Mouse (Mus musculus) adrenal gland, adult 2 months (tissue): ENCODE measurements around the gene Ak5. TPM values are rescaled to one million over a fixed set of nuclear protein-coding genes. Genes with fewer than 3 reads are reported as not detected.

Experiments
- DNase-seq: peaks from one replicate; pipeline ENCODE4 v3.0.0; 2021
- polyA plus RNA-seq: library from polyadenylated mRNA; depleted of rRNA; stranded (reverse); fragments of >200 nt; gene quantifications from 2 replicates; pipeline ENCODE4 v1.2.3, GENCODE M21; 2012
- total RNA-seq, 2 experiments: library from RNA; stranded (reverse); gene quantifications; 2 replicates each; pipeline ENCODE4 v1.2.3; 2021

Ak5 gene
- total and polyA plus RNA-seq, 3 experiments = 0.72 to 4.8 (median 3.2) TPM

DNA sequence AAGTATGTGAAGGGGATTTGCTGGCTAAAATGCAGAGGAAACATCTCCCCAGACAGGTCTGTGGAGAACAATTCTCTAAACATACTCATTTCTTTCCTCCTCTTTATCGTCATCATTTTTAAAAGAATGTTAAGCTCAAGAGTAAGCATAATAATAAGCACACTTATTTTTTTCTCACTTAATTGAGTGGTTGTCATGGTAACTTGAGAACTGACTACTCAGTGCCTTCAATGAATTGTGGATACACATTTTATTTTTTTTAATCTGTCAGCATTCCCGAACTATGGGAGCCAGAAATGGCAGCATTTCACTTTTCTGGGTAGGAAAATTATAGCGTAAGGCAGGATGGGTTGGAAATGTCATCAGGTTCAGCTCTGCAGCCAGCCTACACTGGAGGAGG is 151.6 kb downstream of the Ak5 start:
- no peak for DNase-seq

DNA sequence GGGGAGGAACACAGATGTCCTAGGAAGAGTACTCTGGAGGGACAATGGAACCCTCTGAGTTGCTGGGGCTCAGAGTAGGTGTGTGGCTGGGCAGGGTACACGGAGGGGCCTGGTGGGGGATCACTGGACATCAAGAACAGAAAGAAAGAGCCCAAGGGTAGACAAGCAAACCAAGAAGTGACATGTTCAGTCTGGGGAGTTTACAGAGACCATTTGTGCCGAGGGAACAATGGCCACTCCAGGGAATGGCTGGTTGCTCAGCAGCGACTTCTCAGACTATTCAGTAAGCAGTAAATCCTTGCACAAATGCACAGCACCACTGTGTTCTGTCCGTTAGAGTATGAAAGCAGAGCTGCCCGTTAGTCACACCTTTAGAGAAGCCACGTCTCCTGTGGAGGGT is 152.2 kb downstream of the Ak5 start:
- no peak for DNase-seq

DNA sequence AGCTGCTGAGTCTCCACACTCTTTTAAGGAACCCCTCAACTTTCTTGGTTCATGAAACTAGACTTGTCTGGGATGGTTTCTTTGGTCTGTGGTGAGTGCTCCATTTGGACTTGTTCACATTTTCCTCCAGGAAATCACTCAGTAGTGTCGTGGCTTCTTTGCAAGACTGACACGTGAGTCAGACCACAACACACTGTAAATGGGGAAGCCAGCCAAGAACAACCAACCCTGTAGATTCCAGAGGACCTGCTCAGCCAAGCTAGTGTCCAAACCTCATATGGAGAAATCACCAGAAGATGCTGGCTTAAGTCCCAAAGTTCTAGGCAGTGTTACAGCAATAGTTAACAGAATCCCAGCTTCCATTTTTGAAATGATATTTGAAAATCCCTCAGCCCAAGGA is 155.6 kb downstream of the Ak5 start:
- DNase-seq = peak; percentile 71

DNA sequence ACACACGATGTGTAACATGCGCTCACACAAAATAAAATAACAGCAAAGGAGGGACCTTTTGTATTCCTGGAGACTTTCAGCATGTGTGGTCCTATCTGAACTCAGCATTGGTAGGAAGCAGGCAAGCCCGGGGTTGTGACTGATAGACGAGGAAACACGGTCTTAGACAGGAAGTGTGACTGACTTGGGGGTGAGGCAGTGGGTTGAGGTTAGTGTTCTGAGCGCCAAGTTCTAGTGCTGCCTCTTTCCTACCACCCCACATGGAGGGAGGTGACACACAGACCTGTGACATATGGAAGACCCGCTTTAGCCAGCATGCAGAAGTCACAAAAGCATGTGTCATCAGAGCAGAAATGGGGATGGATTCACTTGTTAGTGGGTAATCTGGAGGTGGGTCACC is 158.9 kb downstream of the Ak5 start:
- no peak for DNase-seq

DNA sequence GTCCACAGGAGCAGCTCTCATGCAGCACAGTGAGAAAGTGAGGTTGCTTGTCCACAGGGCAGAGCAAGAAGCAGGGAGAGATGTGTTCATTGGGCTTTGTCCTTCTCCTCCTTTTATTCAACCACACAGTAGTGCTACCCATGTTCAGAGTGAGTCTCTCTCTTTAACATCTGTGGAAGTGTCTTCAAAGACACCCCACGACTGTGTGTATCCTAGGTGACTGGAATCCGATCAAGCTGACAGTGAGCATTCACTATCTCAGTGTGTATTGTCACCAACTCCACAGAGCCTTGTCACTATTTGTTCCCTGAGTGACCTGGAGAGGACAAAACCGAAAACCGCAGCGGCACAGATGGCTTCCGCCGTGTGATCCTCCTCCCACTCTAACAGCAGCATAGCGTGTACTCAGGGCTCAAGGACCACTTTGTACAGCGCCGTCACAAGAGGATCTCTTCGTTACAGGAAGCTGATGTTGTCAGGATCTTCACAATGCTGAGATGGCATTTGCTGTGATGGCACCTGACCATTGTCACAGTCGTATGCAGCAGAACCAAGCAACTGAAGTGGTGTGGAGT is 159.7 kb downstream of the Ak5 start:
- DNase-seq = no peak

DNA sequence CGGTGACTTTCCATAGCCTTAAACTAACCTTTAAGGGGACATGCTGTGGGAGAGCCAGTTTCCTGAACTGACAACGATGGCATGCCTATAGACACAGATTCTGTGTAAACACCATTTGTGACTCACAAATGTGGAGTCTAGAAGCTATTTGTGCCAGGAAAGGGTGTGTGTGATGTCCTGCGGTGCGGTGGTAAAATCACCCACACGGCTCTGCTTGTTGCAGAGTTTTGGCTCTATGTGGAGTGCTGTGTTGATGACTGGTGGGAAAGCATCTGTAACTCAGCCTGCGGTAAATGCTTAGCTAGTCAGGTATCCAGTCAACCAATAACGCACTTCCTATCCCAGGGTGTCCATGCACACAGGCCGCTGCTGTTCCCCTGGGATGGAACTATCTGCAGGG is 160.3 kb downstream of the Ak5 start:
- DNase-seq = no peak

DNA sequence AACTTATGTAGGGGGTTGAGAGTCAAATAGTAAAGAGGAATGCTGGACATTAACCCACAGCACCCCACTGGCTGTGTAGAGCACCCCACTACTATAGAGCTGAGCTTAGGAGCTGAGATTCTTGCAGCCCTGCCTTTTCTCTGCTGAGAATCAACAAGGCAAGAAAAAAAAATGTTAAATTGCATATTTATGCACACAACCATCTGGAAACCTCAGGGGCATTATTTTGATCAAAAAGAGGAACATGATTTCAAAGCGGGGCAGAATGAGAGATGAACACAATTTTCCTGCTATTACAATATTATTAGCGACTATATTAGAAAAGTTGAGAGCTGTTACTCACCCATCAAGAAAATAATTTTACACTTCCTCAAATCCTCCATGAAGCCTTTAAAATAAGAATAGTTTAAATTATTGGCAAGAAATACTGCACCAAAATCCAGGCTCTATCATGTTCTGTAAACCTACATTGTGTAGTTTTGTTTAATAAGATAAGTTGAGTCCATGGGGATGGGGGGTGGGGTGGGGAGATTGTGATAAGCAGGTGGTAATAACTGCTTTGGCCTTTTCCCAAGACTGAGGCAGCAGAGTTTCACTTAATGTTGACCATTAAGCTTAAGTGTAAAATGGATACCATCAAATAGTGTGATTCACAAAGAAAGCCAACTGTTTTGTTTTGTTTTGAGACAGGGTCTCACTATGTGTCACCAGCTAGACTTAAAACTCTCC is 169.0 kb downstream of the Ak5 start:
- no peak for DNase-seq

DNA sequence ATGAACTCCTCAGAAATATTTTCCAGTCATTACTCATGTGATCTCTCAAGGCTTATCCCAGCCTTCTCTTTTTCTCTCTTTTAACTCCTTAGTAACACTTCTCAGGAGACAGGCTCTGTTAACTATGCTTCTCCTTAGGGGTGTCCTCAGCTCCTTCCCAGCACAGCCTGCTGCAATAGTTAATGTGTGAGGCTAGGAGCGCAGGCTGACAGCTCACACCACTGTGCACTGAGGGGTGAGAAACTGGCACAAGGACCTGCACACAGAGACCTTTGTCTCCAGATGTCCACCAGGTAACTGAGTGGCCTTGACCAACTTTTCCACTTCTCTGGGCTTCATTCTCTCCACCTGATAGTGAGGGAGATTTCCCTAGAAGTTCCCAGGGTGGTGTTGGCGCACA is 170.3 kb downstream of the Ak5 start:
- no peak for DNase-seq

DNA sequence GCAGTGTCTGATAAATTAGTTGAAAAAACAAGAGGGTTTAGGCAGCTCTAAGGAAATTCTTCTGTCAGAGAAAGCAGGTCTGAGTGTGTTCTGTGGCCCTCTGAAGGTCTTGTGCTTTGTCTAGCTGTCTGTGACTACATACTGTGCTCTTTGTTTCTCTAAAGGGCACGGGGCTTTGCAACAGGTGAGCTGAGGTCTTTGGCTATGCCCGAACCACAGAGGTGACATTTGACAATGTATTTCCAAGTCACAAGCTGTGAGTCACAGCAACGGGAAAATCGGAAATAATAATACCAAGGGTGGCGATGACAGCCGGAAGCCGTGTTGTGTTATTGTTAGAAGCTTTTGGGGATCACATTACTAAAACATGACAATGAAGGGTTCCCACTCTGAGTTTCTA is 171.1 kb downstream of the Ak5 start:
- no peak for DNase-seq

DNA sequence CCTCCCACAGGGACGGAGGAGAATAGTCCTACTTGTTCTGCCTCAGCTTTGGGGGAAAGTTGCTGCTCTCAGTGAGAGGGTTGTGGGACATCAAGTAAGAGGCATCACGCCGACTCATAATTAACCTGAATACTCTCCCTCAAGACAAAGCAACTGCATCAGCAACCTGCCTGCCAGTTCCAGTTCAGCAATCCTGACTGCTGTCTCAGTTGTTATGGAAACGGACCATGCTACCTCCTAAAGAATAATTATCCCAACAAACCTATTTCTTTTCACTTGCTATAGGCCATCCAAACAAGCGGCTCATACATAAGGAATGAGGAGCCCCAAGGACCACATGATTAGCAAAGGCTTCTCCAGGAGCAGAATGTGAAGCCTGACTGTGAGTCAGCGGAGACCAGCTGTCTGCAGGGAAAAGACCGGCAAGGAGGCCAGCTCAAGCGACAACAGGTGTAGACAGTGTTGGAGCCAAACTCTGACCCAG is 172.7 kb downstream of the Ak5 start:
- no peak for DNase-seq

DNA sequence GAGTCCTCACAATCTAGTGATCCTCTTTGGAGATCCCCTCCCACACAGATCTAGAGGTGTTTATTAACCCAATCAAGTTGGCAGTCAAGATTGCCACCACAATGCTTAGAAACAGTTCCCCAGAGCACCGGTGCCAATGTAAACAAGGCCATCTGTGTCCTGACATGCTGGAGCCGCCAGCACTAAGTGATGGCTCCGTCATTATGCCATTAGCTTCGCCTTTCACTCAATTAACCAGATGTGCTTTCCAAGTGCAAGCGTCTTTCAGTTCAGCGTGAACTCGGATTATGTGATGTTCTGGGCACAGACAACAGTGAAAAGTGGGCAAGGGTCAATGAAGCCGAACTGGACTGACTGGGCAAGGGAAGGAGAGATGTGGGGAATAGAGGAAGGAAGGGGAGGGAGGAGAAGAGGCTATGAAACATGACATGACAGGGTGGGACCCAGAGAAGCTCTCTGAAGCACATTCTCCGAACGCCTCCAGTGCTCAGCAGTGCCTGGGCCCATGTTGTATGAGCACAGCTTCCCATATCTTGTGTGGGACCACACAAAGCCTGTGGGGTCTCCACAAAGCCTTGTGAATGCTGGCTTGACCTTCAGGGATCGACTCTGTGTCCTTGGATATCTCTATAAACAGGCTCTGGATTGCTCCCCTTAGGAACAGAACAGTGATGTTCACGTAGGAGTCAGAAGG is 173.3 kb downstream of the Ak5 start:
- no peak for DNase-seq

DNA sequence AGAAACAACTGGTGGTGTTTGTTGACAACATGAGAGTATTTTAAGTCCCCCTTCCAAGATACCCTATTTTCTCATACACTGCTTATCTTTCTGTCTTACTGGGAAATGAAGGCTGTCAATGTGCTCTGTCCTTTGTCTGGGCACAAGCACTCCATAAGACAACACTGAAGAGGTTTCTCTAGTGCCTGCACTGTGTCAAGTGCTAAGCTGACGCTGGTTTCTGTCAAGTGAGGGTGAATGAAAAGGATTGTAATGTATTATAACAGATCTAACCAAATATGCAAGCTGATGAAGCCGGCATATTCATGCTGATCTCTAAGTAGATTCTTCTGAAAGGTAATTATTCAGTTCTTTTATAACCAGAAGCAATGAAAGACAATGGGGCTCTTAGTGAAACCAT is 174.3 kb downstream of the Ak5 start:
- DNase-seq = no peak

DNA sequence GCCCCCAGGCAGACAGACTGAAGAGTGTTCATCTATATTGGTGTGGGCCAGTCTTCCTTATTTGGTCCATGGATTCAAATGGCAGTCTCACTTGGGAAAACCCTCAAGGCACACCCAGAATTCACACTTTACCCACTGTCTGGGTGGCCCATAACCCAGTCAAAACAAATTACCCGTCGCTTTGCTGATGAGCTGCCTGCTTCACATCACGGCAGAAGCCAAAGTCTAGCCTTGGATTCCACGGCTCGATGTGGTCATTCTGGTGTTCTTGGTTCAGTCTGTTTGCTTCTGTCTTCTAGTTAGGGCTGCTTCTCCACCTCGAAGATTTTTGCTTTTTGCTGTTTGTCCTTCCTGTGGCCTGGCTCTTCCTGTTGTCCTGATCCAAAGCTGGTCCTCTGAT is 175.9 kb downstream of the Ak5 start:
- DNase-seq = no peak

DNA sequence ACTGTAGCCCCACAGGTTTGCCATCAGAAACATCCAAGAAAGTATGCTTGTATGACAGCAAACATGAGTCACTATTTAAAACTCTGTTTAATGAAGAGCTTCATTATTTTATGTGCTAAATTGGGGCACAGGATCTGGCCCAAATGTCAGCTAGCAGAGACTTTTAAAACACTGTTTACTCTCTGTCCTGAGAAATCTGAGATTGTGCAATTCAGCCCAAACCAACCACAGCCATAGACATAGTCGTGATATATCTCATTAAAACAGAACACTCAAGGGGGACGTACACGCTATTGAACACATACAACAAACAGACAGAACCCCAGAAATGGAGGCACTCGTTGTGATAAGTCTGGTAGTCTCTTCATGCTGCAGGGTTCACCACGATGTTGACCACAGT is 177.7 kb downstream of the Ak5 start:
- DNase-seq = no peak

DNA sequence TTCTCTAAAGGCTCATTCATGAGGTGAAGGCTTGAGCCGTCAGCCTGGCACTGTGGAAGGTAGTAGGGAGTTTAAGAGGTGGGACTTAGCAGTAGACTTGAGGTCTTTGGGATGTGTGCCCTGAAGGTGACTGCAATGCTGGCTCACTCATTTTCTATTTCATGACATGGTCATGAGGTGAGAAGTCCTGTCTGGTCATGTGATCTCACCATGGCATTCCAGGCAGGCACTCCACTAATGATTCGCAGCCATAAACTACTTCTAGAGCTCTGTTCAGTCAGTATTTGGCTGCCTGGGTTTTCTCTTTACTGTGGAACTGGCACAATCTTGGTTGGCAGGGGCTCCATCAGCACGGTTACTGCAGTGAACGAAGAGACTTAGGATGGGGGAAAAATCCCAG is 179.2 kb downstream of the Ak5 start:
- DNase-seq = no peak

DNA sequence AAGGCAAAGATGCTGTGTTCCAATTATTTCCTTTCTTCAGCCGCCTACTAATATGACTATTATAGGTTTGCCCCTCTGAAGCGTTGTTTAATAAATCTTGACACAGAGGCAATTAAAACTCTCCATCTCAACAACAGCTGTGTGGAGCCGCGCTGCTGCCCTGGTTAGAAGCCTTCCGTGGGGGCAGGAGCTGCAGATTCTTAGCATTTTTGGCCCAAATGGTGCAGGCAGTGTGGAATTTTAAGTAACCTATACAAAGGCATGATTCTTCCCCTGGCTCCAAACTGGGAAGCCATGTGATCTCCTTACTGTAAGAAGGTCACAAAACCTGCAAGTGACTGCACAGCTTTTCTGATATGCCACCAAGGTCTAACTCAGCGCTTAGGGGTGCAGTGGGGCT is 184.0 kb downstream of the Ak5 start:
- DNase-seq = no peak

DNA sequence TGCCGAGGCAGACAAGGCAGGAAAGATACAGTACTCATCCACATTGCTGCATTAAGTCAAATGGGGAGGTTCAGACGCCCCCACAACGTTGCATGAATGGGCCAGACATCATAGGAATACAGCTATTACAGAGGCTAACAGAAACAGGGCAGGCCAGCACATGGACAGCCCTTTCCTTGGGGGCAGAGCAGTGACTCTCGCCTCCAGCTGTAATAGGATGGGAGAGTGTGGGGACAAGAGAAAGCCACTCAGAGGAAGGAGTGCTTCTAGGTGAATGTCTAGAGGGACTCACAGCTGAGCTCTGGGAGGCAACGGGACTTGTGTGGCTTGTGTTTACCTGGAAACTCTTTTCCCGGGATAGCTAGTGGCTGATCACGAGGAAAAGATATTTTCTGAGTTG is 184.4 kb downstream of the Ak5 start:
- no peak for DNase-seq

DNA sequence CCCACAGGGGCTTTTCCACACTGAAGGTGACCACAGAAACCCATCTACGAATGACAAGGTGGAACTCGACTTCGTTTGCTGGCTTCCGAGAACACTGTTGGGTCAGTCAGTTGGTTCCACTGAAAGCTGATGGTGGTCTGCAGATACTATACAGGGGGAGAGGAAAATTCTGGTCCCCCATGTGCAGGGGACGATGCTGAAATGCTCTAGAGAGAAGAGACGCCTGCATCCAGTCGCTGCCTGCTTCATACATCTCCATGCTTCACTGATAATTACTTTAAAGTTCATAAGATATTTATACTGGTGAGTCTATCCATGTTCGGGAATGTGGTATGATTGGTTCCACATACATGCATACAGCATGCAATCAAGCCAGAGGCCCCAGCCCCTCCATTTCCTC is 186.0 kb downstream of the Ak5 start:
- no peak for DNase-seq

DNA sequence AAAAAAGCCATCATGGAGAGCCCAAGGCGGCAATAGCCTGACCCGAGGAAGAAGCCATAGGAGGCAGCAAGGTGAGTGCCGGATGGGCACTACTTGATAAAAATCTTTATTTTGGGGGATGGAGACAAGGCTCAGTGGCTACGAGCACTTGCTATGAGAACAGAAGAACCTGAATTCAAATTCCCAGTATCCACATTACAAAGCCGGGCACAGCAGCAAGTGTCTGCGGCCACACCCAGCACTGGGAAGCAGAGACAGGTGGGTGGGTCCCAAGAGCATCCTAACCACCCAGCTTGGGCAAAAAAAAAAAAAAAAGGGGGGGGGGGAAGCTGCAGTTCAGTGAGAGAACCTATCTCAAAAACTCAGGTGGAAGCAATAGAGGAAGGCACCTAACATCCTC is 187.8 kb downstream of the Ak5 start:
- no peak for DNase-seq

DNA sequence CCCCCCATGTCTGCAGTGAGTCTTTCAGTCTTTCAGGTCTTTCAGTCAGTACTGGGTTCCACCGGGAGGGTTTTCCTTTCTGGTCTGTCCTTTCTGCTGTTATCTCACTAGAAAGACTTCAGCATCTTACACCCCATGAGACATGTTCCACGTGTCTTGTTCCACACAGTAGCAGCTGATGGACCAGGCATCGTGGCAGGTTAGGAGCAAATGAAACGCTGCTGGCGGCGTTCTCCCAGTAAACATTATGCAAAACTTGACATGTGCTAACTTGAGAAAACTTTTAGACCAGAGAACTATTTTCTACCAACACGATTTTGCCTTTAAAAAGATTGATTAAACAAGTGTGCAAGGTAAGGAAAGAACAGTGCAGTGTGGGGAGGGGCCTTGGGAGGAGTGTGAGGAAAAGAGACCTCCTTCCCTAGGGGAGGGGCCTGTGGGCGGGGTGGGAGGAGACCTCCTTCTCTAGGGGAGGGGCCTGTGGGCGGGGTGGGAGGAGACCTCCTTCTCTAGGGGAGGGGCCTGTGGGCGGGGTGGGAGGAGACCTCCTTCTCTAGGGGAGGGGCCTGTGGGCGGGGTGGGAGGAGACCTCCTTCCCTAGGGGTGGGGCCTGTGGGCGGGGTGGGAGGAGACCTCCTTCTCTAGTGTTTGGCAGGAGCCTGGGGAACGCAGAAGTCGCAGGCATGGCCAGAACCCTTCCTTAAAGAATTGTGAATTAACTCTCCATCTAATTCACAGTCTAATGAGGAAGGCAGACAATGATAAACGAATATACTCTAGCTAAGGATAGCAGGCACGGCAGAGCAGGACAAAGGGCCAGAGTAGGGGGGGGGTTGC is 189.3 kb downstream of the Ak5 start:
- peak; percentile 65 for DNase-seq

DNA sequence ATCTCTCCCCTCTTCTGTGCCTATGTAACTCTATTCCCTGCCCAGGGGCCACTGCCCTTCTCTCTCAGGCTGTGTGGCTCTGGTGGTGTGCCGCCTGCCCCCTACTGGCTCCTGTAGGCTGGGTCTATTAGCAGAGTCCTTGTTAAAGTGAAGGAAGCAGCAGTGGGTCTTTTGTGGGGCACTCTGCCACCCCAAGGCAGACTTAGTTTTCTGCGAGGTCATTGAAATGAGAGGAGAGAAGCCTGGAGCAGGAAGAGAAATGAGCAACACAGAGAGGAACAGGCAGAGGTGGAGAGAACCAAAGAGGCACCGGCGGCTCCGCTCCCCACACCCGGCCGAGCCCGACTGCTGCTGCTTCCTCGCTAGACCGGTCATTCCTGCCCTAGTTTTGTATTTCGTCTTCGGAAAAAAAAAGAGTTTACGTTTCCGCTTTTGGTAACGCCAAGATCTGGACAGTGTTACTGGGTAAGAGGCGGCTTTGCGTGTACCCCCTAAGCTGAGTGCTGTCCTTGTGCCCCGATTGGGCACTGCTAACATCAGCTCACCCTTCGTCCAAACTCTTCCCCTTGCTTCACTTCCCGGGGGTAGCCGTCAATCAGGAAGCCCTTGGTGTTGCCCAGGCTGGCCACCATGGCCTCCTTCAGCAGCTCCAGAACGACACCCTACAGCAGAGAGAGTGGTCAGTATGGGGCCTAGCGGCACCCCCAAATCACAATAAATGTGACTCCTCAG is 190.2 kb downstream of the Ak5 start:
- peak; percentile 76 for DNase-seq

DNA sequence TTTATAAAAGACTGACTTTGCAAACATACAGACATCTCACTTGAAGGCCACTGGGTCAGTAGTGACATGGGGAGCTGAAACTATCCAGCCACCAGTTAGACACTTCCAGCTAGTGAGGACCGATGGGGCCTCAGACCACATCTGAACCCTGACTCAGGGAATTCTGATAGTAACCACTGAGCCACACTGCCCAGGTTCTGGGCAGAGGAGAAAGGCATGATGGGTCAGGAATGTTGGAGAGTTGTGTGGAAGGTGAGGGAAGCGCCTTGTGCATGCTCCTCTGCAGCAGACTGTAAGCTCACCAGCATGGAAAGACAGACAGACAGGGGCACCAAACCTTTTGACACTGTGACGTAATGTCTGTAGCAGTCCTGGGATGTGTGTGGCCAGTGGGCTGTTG is 192.3 kb downstream of the Ak5 start:
- no peak for DNase-seq
